9 mouse cellular contexts compared by ENCODE assay signal in the genomic region with DNA sequence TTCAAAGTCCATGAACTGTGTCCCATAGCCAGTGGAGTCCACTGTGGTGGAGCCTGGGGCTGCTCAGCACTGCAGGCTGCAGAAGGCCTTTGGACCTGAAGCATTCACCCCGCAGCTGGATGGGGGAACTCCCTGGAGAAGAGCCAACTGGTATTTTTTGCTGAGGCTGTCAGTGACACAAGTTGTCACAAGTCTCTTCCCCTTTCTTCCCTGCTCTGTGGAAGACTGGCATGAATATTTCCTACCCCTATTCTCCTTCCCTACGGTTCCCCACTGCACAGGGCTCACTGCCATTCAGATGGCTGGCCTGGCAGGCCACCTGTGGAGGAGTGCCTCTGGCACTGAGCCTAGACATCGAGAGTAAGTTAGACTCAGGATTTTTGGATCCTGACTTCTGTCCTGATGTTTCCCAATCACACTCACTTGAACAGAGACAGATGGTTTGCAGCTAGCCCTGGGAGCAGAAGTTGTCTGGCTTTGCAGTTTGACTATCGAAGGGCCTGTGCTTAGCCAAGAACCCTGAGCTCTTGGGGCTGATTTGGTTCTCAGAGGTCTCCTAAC. TPM values are rescaled to one million over a fixed set of nuclear protein-coding genes. Genes with fewer than 3 reads are reported as not detected.
DNase-seq lines count a peak whose midpoint lies in the region; ATAC-seq lines count a peak whose summit lies in the region.
"Had no signal": no experiment of that assay in that cellular context is flagged by ENCODE, and none has a peak within 500 bp of the region (broad histone marks: within the 10 kb centered on the region; RNA-seq: fewer than 3 reads in every experiment).

No protein-coding gene starts in this region.

- no peaks in the 10 kb centered on the region for H3K36me3 ChIP-seq in midbrain, embryonic 15.5 days (replicated peaks)

- DNase-seq in adrenal gland, adult 2 months = peak; percentile 43
- DNase-seq in adrenal gland, adult 18-20 months (ENCODE audit: low spot score in 2 of 2) = no peak
- peak; percentile 44 for DNase-seq in 3T3-L1 (ENCODE audit: low read depth, low spot score)
- peak; percentile 78 for DNase-seq in gastrocnemius, adult 18-20 months (ENCODE audit: low spot score)
- peak; percentile 47 to 68 for DNase-seq in left cerebral cortex, postnatal 25 days (ENCODE audit: low spot score in 2 of 2)
- no peak for DNase-seq in B cell, adult 2 months

- no peak overlapping the region for H3K9ac ChIP-seq in midbrain, embryonic 15.5 days

- no peaks in the 10 kb centered on the region for H3K9me3 ChIP-seq in midbrain, embryonic 15.5 days

- WGBS in midbrain, embryonic 15.5 days = 47% methylated on average over 4 of the region's 4 CpGs

- no peak overlapping the region for H3K4me3 ChIP-seq in midbrain, embryonic 15.5 days
- H3K4me3 ChIP-seq: myocyte had no signal

- H3K27ac ChIP-seq in midbrain, embryonic 15.5 days = no peak overlapping the region

- ATAC-seq in hematopoietic stem cell, adult 5-6 weeks (replicated peaks in 1 of 2; ENCODE audit: insufficient read depth in 1 of 2, low FRiP score in 2 of 2, low TSS enrichment in 1 of 2, low read depth in 1 of 2, poor library complexity in 2 of 2, severe bottlenecking in 2 of 2) = peak; percentile 39 to 63
- 0 out of 2 replicates have a peak, but pooled peaks have one; percentile 58 for ATAC-seq in midbrain, embryonic 15.5 days (replicated peaks)

- no peak overlapping the region for H3K4me2 ChIP-seq in midbrain, embryonic 15.5 days

- intact Hi-C loops in left cerebral cortex, postnatal 25 days (cut with DNase I) = loop anchor here (2.0 to 5.0 kb wide), 6 partner anchors 54 to 223 kb away; no protein-coding TSS in a partner anchor

- peaks cover 5% of the 10 kb centered on the region for H3K4me1 ChIP-seq in midbrain, embryonic 15.5 days

- no peaks in the 10 kb centered on the region for H3K27me3 ChIP-seq in midbrain, embryonic 15.5 days (replicated peaks)

RNA-seq across cellular contexts. Expression of a gene that starts 12.1 kb away (rescaled TPM):
- not detected for total RNA-seq in adrenal gland, adult 2 months (2021)
- polyA plus RNA-seq in adrenal gland, adult 2 months (2012; rRNA removed) = not detected in 2 replicates
- total RNA-seq in adrenal gland, adult 18-20 months (2021) = not detected
- total RNA-seq in gastrocnemius, adult 18-20 months (2021) = not detected
- total RNA-seq in hematopoietic stem cell, adult 5-6 weeks (2017) = not detected in 2 replicates
- not detected for total RNA-seq in left cerebral cortex, postnatal 25 days (2021)
- polyA plus RNA-seq in midbrain, embryonic 15.5 days (2015; fragmentation: Nextera tagmentation; extraction: Ambion mirVana) = not detected in 2 replicates
- polyA plus RNA-seq: myocyte had no signal

Comparison
In these comparisons a context has a peak if more than half of its experiments do, and no peak if none do; other contexts are left out.
1. DNase-seq: peak in adrenal gland, adult 2 months (single experiment), 3T3-L1 (single experiment), gastrocnemius, adult 18-20 months (single experiment) and left cerebral cortex, postnatal 25 days (2 of 2); none in adrenal gland, adult 18-20 months (0 of 2) and B cell, adult 2 months (0 of 2).